Mouse (Mus musculus) common myeloid progenitor, adult 5-6 weeks (primary cell): ENCODE results near the gene Bid. TPM values are rescaled to one million over a fixed set of nuclear protein-coding genes. Genes with fewer than 3 reads are reported as not detected.

Experiments used
- ATAC-seq: replicated peaks from 2 replicates; pipeline ENCODE4 v1.8.0; 2016; ENCODE audit warnings: low read depth, mild to moderate bottlenecking, moderate TSS enrichment, inconsistent platforms; ENCODE audit not compliant: poor library complexity, severe bottlenecking
- total RNA-seq: library from RNA; stranded (forward); fragments of 200-1000, 187-1606 nt; gene quantifications from 2 replicates; pipeline ENCODE4 v1.2.3, GENCODE M21; 2017

Gene Bid
- total RNA-seq: 28.1 and 29.7 TPM in 2 replicates

DNA sequence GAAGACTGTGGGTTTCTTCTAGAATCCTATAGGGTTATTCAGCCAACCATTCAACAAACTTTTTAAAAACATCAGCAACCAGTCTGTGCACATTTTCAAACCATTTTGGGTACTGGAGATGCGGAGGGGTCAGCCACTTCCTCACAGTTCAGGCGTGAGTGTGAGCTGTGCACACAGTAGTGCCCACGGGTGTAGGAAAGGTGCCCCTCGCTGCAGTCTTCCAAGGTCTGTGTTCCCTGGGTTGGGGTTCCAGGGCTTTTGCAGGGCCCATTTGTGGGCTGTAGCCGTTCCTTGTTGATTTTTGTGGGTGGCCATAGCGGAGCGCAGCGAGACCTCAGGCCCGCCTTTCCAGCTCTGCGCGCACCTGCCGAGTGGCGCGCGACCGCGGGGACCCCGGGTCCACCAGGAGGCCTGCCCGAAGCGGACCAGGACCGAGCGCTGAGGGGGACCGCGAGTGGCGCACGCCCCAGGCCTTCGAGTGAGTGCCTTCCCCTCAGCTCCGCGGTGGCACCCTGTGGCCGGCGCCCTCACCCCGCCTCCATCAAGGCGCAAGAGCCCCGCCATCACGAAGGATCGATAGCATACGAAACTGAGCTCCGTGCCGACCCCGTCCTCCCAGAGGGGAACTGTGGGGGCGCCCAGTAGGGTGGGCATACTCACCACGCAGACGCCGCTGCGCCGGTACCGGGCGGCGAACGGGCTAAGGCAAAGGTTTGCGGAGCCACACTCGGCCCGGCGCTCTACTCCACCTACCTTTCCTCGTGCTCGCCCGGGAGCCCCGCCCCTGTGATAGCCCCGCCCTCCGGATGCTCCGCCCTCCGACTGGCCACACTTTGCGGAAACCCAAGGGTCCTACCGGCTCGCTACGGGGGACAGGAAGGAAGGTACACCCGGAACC lies at the start of gene Bid:
Gene Bid (minus strand): TSS at position 780 of the 898 bp plus-strand sequence.
- ATAC-seq: peak; percentile 69

DNA sequence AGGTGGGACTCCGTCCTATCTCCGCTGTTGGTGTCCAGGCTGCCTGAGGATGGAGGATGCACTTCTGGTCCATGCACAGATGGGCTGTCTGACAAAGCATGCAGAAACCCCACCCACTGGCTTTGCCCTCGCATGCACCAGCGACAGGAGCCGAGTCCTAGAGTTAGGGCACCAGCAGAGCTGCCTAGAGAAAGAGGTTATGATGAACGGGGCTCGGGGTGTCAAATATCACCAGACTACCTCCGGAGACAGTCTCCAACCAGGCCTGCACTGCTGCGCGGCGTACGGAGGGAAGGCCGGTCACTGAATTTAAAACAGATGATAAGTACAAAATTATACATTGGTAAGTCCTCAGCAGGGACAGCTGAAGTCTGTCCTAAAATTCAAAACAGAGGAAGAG lies 49.2 kb upstream of the Bid start:
- ATAC-seq: no peak

DNA sequence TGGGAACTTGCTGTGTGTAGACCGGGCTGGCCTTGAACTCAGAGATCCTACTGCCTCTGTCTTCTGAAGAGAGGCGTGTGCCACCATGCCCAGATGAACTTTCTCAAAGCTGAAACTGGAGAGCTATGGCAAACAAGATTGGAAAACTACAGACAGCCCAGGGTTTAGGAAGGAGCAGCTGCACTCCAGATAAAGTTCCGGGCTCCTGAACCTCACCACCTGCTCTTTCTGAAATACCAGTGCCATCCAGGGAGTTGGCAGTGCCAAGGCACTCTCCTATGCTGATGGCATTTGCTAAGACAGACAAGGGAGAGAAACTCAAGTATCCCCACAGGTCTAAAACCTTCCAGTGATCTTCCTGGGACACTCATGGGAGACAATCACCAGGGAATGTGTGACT lies 47.5 kb upstream of the Bid start:
- ATAC-seq: no peak

DNA sequence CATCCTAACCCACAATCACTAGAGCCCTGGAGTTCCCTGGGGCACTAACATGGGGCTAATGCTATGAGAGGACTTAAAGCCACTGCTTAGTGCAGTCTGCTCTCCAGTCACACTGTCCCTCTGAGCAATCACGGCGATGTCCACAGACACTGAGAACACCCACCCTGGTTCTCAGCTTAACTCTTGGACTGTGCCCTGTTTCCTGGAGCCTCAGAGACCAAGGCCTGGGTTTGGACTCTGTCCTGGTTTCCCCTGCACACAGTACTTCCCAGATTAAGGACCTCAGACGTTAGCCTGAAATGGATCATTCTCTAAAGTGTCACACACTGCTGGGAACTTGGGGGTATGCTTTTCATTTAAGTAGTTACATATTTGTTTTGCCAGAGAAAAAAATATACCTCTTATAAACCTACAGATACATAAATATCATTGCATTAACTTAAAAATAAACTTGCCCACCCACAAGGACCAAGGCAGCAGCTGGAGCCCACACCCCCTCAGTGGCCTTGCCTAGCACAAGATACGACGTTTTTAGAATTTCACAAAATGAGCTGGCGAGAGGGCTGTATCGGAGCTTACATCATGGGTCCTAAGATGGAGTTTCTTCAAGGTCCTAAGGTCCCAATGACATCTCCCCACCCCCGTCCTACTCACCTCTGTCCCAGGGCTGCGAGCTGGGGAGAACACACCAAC lies 43.8 kb upstream of the Bid start:
- ATAC-seq: no peak

DNA sequence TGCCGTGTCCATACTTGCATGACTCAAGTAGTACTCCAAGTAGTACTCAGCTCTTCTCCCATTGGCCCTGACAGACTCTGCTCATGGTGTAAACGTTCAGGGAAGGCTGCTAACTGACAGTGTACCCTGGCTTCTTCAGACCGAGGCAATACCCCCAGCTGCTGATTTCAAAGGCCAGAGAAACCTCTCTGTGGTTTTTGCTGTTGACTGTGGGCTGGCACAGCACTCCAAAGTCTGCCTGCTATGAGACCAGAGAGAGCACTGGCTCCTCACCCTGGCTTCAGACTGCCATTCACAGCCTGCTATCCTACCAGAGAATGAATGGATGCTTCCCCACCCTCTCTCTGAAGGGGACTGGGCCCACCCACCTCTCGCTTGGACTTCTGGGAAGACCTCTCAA lies 40.7 kb upstream of the Bid start:
- ATAC-seq: peak; percentile 13; the same call in 1 of the 2 replicates

DNA sequence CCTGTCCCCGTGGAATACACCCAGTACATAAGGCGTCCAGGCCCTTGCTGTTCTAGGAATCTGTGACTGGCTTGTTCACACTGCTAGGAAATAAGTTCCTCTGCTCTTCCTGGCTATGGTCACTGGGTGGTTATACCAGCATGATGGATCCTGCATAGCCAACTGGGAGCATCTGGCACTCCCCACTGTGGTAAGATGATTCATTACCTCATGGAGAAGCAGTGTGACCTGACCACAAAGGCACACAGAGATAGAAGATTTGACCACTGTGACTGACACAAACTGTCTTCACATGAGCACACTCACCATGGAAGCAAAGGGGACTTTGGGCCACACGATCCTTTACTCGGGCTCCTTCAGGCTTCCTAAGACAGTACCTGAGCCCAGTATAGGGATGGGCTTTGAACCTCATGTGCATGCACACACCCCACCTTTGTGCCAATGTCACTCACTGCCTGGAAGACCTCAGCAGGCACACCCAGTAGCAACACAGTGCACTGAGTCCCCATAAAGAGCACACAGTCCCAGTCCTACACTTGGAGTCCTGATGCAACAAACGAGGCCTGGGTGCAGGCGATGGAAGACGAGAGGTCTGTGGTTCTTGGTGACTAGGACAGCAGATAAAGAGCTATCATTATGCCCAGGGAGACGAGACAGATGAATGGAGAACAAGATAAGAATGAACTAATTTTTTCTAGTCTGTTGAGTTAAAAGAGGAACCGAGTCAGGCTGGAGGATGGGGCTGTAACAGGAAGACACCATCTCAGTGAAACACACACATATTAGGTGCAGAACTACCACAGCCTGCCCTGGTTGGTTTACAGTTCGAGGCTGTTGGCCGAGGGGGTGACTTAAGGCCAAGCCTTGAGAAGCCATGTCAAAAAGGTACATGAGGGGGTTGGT lies 39.9 kb upstream of the Bid start:
- peak; percentile 65 for ATAC-seq

DNA sequence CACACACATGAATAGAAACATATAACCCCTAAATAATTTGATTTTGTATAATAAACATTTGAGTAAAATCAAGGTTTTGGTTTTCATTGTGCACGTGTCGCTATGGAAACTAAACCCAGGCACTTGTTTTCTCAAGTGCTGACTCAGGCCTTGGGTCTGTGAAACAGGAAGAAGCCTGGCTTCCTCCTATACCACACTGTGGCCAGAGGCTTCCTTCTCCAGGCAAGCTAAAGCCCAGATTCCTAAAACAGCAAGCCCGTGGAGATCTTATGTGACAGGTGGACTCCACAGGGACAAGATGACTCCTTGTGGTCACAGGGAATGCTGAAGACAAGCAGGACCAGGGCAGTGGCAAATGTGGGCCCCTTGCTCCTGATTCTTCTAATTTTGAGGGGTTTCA lies 38.6 kb upstream of the Bid start:
- peak; percentile 60 for ATAC-seq

DNA sequence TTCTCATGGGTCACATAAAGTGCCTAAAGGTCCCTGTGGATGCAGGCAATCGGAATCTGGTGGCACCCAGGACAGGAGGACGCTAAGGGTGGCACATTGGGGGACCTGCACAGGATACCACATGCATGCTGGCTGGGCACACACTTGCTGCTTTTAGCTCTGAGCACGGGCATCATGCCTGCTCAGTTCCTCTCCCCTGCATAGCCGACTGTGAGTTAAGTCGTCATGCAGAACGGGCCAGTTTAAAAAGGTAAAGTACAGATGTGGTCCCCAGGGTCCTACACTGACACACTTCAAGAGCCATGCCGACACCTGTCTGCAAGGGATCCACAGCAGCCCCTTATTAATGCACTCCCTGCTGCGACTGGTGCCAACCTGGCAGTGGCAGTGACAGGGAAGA lies 37.6 kb upstream of the Bid start:
- ATAC-seq: no peak

DNA sequence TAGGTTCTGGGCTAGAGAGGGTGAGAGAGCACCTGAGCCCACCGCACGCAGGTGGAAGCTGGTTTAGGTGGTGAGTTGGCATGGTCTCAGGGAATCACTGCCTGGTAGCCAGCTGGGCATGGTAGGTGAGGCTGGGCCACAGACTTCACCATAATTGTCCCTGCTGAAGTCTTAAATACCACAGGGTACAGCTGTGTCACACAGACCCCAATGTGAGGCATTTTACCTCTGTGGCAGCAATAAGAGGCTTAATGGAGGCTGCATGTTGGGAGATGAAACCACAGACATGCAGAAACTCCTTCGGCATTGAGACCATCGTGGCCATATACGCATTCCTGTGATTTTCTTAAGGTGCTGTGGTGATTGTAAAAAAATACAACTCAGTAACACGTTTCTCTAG lies 35.8 kb upstream of the Bid start:
- no peak for ATAC-seq

DNA sequence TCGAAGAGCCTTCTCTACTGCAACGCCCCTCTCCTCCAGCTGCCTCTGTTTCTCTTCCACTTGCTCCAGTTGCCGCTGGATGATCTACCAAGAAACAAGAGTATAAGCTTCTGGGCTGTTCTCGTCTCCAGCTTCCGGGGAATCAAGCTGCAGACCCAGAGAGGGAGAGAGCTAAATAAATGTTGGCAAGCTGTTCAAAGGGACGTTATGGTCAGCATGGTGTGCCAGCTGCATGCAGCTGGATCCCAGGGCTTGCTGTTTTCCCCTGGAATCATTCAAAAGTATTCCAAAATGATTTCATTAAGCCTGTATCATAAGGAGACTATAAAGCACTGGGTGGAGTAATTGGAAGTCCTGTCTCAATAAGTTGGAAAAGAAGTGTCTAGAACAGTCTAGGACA lies 34.7 kb upstream of the Bid start:
- ATAC-seq: no peak

DNA sequence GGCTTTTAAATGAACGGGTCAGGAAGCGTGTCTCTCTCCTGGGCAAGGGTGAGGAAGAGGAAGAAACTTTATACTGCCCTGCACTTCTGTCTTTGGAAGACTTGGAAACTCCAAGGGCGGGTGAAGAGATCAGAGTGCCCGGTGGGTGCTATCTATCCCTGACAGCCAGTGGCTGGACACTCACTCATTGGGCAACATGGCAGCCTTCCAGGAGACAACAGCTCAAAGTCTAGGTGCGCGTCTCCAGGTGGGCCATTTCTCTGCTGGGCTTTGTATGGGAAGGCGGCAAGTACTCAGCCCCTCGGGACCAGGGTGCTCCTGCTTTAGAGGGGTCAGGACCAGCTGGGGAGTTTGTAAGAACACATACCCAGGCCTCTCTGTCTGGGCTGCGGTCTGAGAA lies 28.9 kb upstream of the Bid start:
- ATAC-seq: no peak

DNA sequence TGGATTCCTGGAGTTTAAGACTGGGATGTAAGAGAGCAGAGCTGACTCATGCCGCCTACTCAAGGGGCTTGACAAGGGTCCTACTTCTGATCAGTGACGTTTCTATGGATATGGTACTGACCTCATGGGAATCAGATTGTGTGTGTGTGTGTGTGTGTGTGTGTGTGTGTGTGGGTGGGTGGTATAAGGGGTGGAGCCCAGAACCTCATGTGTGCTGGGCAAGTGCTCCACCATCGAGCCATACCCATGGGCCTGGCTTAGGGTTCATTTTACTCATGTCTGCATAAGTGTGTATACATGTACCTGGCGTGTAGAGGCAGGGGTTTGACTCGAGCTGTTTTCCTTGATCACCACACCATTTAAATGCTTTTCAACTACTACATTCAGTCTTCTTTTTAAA lies 27.3 kb upstream of the Bid start:
- ATAC-seq: no peak

DNA sequence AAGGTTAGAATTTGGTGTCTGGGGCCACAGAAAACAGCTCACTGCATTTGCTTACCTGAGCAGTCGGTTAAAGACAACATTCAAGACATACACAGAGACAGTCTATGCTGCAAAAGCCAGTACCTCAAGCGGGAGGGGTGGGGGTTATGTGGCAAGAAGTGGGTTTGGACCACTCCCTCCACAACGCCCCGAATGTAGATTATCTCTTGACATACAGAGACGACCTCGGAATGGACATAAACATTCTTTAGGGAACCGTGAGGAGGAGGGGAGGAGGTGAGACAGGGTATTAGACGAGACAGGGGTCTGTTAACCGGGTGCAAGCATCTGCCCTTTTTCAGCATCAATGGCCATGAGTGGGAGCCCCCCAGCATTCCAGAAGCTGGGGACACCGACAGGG lies 26.9 kb upstream of the Bid start:
- ATAC-seq: no peak

DNA sequence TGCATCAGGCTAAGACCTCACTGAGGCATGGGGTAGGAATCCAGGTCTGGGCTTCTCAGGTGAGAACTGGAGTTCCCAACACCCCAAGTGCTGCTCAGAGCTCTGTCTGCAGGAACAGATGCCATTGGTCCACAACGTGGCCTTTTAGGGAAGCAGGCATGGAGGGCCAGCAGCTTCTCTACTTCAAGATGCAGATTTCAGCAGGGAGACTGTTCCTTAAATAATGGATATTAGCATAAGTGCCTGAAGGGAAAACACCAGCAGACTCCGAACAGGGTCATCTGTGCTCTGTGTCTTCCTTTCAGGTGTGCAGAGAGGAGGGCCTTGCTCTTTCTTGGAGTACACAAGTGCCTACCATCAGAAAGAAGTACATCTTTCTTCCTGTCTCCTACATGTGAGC lies 26.4 kb upstream of the Bid start:
- no peak for ATAC-seq

DNA sequence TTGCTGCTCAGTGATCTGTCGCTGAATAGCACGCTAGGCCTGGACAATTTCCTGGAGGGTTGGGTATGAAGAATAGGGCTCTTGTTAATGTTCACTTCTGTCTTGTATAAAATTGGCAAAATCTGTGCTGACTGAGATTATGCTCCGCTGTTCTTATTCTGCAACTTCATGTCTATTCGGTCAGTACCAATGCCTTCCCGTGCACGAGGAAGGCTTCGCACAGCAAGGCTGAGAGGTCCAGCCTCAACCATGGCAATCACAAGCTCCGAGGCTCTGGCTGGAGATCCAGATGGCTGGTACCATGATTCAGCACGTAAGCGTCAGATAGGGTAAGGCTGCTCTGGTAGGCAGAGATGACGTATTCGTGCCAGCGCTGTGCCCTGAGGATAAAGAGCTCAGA lies 24.9 kb upstream of the Bid start:
- ATAC-seq: no peak

DNA sequence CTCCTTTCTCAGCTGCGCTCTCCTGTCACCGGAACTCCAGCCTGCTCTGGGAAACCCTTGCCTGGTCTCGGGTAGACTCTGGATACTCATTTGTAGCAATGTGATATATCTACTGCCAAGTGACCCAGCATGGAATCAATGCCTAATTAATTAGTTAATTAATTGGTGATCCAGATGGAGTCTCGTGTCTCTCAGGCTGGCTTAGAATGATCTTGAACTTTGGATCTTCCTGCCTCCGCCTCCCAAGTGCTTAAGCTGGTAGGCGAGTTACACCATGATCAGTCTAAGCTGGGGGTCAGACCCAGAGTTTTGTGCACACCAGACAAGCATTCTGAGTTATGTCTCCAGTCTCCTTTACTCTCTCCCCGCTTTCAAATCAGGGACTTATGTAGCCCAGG lies 24.4 kb upstream of the Bid start:
- ATAC-seq: no peak

DNA sequence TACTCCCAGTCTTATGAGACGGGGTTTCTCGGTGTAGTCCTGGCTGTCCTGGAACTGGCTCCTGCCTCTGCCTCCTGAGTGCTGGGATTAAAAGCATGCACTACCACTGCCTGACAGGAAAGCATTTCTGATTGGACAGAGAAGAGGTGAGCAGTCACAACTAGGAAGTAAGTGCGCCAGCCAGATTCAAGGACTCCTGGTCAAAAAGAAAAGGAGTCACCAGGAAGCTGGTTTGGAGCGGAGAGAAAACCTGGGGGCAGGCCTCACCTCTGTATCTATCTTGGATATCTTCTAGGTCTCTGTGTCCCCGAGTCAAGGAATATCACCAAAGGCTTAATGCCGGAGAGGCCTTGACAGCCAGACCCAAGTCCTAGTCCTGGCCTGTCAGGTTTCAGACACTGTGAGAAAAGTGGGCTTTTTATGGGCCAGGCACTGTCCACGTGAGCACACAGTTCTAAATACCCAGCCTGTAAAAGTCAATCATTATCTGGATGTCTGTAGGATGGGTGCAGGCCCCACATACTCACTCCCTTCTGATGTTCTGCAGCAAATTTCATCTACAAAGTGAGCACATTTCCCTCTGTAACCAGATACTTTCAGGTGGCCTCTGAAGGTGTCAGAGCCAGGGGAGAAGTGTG lies 23.9 kb upstream of the Bid start:
- ATAC-seq: no peak

DNA sequence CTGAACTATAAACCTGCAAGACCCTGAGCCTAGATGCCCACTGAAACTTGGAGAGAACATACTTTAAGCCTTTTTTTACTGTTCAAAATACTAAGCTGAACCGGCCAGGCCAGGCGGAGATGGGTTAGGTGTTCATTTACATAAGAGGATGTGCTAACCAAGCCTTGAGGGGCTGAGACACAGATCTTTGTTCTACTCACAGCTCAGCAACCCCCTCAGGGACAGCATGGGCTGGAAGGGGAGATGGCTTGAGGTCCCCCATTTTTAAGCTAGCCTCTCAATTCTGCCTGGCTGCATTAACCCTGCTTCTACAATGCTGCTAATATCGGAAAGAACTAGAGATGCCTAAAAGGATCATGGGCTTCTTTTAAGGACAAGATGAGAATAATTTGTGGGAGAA lies 23.1 kb upstream of the Bid start:
- no peak for ATAC-seq

DNA sequence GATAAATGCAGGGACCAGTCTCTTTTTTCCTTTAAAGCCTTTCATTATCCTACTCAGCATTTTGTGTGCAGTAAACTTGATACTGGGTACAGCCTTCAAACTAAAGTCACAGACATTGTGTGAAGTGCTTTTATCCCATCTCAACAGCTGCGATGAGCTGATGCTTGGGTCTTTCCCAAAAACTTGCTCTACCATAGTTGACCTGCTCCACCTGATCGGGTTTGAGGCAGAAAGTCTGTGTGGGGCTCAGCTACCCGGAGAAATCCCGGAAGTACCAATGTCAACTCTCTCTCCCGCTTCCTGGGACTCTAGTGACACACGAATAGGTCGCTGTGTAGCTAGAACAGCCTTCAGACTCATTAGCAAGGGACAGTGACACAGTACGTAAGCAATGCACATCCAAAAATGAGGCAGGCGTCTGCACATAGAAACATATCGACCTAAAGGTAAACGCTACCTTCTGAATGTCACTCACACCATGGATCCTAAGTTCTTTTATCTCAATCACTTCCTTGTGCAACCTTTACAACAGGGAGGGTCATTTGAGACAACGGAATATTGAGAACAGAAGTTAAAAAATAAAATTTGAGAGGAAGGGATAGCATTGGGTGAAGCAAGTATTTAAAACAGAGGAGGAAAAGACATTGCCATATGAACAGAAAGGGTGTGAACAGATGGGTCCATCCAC lies 22.3 kb upstream of the Bid start:
- no peak for ATAC-seq
